Mouse (Mus musculus) brain, embryonic 14.5 days (tissue): ENCODE data around the gene Itga3.

Source experiments
- CTCF ChIP-seq: fragments of 200-500 bp; IDR thresholded peaks from 2 replicates; pipeline ENCODE4 v1.5.1; 2012; ENCODE audit warnings: inconsistent platforms, mild to moderate bottlenecking, moderate library complexity, borderline replicate concordance; ENCODE audit not compliant: insufficient read depth, insufficient read length; ENCODE audit errors: extremely low read depth
- POLR2A ChIP-seq: fragments of 200-500 bp; IDR thresholded peaks from 2 replicates; pipeline ENCODE4 v1.6.1; 2012; ENCODE audit warnings: mild to moderate bottlenecking, inconsistent platforms, borderline replicate concordance; ENCODE audit not compliant: poor library complexity, insufficient read depth, insufficient read length, severe bottlenecking; ENCODE audit errors: extremely low read depth

- TF ChIP-seq CTCF (no peak), POLR2A (no peak)
These were observed 76.1 kb downstream of the Itga3 start for GRCm38 (mm10) chr11:95000548-95000947.
